Mouse (Mus musculus) embryo, embryonic 10 days (tissue): ENCODE data around the gene Zfp771.
"Not testable (repeated sequence)": the region's sequence is repeated elsewhere in the genome, so short reads cannot be mapped to it uniquely, and the experiment has no call there.

Experiments used
- DNase-seq: peaks from one replicate; pipeline ENCODE4 v3.0.0-alpha.2; 2015; ENCODE audit warnings: low spot score

The Zfp771 gene

GRCm38 (mm10) chr7:127217901-127218642 lies 26.0 kb upstream of the Zfp771 start:
- no peak for DNase-seq

- no peak for DNase-seq
Measured at GRCm38 (mm10) chr7:127218670-127219069, 25.4 kb upstream of the Zfp771 start.

- DNase-seq: no peak
Measured at GRCm38 (mm10) chr7:127220440-127220839, 23.6 kb upstream of the Zfp771 start.

DNA sequence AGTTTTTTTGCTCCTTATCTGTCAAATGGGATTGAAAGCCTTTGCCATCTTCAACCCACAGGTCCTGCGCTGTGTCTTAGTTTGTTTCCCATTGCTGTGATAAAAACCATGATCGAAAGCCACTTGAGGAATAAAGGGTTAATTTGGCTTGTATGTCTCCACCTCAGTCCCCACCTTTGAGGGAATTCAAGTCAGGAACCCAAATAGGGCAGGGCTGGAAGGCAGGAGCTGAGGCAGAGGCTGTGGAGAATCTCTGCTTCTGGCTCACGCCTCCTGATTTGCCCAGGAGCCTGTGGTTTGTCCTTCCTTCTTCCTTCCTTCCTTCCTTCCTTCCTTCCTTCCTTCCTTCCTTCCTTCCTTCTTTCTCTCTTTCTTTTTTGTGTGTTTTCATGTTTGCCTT lies 21.0 kb upstream of the Zfp771 start:
- no peak for DNase-seq

DNA sequence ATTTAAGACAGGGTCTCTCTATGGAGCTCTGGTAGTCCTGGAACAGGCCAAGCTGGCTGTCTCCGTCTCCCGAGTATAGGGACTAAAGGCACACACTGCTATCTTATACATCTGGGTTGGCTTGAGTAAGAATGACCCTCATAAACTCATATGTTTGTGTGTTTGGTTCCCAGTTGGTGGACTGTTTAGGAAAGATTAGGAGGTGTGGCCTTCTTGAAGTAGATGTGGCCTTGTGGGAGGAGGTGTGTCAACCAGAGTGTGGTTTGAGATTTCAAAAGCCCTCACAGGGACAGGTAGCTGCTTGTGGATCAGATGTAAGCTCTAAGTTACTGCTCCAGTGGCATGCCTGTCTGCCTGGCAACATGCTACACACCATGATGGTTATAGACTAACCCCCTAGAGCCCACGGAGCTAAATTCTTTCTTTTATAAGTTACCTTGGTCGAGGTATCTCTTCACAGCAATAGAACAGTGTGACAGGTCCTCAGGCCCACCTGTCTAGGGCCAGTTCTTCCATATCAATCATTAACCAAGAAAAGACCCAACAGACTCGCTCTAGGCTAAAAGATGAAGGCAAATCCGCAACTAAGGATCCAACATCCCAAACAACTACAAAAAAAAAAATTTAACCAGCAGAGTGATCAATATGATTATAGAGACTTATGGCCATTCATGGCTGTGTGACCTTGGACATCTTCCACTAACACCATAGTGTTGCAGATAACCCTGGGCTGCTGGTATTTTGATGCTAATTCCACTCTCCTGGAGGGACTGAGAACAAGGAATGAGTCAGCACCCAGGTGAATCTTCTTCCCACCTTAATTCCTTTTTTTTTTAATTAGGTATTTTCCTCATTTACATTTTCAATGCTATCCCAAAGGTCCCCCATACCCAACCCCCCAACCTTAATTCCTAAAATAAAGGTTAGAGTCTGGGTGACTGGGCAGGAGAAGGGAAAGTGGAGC lies 20.3 kb upstream of the Zfp771 start:
- DNase-seq: no peak

DNA sequence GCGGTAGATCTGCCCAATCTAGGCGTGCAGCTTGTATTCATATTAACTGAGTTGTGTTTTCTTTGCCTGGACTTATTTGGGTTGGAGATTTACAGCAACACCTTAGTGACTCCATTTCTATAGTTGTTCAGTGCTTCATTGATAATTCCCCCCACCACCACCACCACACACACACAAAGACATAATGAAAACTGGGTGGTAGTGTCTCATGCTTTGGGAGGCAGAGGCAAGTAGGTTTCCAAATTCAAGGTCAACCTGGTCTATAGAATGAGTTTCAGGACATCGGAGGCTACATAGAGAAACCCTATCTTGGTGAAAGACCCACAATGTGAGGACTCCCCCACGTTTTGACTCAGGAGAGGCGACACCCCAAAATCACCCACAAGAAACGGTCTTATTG lies 19.5 kb upstream of the Zfp771 start:
- DNase-seq: no peak

DNA sequence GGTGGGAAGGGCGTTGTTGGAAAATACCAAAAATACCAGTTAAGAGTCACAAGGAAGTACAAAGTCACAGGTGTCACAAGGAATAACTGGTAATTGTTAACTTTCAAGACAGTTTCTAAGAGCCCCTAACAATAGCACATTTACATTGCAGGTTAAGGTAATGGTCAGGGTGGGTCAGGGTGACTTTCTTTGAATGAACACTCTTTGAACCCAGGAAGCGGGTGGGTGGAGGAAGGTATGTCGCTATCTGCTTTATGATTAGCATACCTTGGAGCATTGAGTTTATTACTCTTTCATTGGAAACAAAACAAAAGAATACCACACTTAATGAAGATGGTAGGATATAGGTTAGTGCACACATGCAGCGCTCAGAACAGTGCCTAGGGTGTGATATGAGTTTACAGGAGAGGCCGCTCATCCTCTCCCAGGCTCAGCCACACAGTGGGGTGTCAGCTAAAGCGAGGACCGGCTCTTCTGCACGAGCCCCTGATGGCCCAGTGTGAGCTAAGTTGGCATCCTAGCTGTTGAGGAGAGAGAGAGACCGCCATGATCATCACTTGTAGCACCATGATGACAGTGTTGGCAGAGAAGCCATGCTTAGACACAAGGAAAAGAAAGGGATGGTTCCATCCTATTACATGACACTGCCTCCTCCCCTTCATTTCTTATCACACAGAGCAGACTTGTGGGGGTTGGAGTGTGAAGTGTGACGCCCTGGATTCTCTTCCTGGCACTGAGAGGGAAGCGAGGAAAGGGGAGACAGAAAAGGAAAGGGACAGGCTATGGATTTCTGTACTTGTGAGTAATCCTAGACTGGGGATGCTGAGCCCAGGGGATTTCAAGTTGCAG lies 18.7 kb upstream of the Zfp771 start:
- no peak for DNase-seq

- DNase-seq: peak; percentile 85
Measured at GRCm38 (mm10) chr7:127228615-127229303, 15.3 kb upstream of the Zfp771 start.

GRCm38 (mm10) chr7:127231376-127231775 lies 12.7 kb upstream of the Zfp771 start:
- no peak for DNase-seq

- no peak for DNase-seq
Measured at GRCm38 (mm10) chr7:127231826-127232621, 12.1 kb upstream of the Zfp771 start.

GRCm38 (mm10) chr7:127232622-127233367 lies 11.3 kb upstream of the Zfp771 start, which contains the start of the genes Zfp553 and Sept1:
Zfp553 (plus strand) TSS chr7:127233061.
Sept1 (minus strand) TSS chr7:127233130.
- peak; percentile 89 for DNase-seq

- peak; percentile 69 for DNase-seq
Measured at GRCm38 (mm10) chr7:127233368-127233749, 10.7 kb upstream of the Zfp771 start.

GRCm38 (mm10) chr7:127233765-127234164 lies 10.3 kb upstream of the Zfp771 start:
- no peak for DNase-seq

DNA sequence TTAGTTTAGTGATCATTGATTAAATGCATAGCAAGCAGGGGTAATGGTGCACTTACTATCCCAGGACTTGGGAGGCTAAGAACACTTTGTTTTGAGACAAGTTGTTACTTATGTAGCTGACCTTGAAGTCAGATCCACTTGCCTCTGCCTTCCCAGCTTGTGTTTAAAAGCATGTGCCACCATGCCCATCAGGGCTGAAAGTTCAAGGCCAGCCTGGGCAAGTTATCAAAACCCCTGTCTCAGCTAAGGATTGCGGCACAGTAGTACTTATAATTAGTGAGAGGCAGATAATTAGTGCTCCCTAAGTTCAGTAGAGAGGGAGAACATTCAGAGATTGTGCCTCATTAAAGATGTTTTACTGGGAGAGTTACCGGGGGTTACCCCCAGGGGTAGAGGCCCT lies 9.3 kb upstream of the Zfp771 start:
- DNase-seq: no peak

GRCm38 (mm10) chr7:127243361-127243867 lies 660 bp upstream of the Zfp771 start:
- no peak for DNase-seq

DNA sequence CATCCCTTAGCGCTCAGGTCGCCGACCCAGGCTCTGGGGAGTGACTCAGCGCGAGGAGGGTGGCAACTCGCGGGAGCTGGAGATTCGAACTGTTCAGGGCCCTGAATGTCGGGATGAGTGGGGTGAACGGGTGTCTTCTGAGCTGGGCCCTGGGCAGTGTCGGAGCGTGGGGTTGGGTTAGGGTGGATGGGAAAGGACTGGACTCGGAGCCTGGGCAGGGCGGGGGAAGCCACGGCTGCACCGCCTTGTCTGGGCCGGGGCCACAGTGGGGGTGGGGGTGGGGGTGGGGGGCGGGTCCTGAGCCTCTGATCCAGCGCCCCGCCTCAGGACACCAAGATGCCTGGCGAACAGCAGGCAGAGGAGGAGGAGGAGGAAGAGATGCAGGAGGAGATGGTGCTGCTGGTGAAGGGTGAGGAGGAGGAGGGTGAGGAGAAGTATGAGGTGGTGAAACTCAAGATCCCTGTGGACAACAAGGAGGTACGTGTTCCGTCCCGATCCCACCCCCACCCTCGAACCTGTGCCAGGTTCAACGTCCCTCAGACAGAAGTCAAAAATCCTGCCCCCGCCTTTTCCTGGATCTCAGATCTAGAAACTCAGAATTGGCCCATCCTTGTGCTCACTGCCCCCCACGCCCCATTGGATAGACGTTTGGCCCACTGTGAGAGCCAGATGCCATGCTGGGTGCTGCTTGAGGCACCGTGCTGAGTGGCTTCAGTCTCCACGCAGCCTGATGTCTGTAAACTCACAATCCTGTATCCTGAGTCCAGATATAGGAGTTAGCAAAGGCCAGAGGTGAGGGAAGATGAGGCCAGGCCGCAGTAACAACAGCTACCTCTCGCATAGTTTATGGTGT lies 810 bp downstream of the Zfp771 start:
- no peak for DNase-seq

DNA sequence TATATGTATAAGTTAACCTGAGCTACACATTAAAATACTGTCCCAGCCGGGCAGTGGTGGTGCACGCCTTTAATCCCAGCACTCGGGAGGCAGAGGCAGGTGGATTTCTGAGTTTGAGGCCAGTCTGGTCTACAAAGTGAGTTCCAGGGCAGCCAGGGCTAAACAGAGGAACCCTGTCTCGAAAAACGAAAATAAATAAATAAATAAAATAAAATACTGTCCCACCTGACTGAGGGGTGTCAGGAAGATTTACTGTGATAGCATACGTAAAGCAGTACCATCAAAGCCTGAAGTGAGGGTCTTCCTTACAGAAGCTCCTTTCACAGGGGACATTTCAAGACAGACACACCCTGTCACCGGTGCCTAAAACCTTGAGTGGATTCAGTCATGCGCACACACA lies 6.4 kb downstream of the Zfp771 start:
- not testable (repeated sequence) for DNase-seq

DNA sequence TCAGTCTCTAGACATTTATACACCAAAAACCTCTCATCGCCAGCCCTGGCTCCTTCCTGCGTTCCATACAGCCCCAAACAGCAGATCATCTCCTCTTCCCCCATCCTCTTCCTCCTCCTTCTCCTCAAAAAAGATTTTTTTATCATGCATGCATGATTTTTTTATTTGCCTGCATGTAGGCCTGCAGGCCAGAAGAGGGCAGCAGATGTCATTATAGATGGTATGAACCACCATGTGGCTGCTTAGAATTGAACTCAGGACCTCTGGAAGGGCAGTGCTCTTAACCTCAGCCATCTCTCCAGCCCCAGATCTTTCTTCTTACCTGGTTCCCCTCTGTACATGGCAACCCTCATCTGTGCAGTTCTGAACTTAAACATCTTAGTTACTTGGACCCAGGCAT lies 8.3 kb downstream of the Zfp771 start:
- DNase-seq: peak; percentile 52

DNA sequence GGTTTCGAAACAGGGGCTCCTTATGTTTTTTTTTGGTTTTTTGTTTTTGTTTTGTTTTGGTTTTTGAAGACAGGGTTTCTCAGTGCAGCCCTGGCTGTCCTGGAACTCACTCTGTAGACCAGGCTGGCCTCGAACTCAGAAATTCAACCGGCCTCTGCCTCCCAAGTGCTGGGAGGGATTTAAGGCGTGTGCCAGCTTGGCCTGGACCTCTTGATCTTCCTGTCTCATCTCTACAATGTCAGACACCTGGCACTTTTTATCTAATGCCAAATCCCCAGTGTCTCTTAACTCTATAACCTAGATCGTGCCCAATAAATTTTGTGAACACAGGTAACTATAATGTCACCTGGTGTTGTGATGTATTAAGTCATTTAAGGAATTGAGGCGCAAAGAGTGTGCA lies 9.3 kb downstream of the Zfp771 start:
- no peak for DNase-seq
